Mouse (Mus musculus) ES-E14 (cell line): Measurements from ENCODE around the gene Mettl17. TPM values are rescaled to one million over a fixed set of nuclear protein-coding genes. Genes with fewer than 3 reads are reported as not detected.

Source experiments
- DNase-seq: peaks from one replicate; pipeline ENCODE4 v3.0.0-alpha.2; 2013; ENCODE audit warnings: low read depth, low spot score
- H3K27ac ChIP-seq: 2 replicates; pipeline ENCODE4 v1.5.1; 2012; ENCODE audit warnings: low read depth, mild to moderate bottlenecking, low read length, moderate library complexity, mixed read lengths; ENCODE audit not compliant: poor library complexity, insufficient read depth, severe bottlenecking
- H3K36me3 ChIP-seq: 2 replicates; pipeline ENCODE4 v1.6.1; 2012; ENCODE audit warnings: mild to moderate bottlenecking, low read length, moderate library complexity, mixed read lengths; ENCODE audit not compliant: control insufficient read depth, poor library complexity, insufficient read depth, severe bottlenecking
- H3K4me1 ChIP-seq, 2 experiments: fragments of 150-350 bp in 1 of 2; sonication (generic) in 1 of 2; 2 replicates each; pipeline ENCODE4 v1.6.1; 2012; ENCODE audit warnings: low read length in 2 of 2, mild to moderate bottlenecking in 1 of 2, mixed read lengths in 1 of 2; ENCODE audit not compliant: control insufficient read depth in 2 of 2, insufficient read depth in 2 of 2, poor library complexity in 1 of 2
- H3K4me3 ChIP-seq, 2 experiments: fragments of 150-350 bp in 1 of 2; sonication (generic) in 1 of 2; 2 replicates each; pipeline ENCODE4 v1.5.1; 2012; ENCODE audit warnings: low read length in 2 of 2, low read depth in 1 of 2, mild to moderate bottlenecking in 1 of 2, mixed read lengths in 1 of 2; ENCODE audit not compliant: insufficient read depth in 1 of 2, poor library complexity in 1 of 2, severe bottlenecking in 1 of 2
- H3K9ac ChIP-seq: 2 replicates; pipeline ENCODE4 v1.6.1; 2012; ENCODE audit warnings: low read depth, mild to moderate bottlenecking, low read length, mixed read lengths; ENCODE audit not compliant: poor library complexity, insufficient read depth, severe bottlenecking
- H3K9me3 ChIP-seq: fragments of 150-350 bp; sonication (generic); 2 replicates; pipeline ENCODE4 v1.6.1; 2012; ENCODE audit warnings: low read depth, mild to moderate bottlenecking, low read length; ENCODE audit not compliant: control insufficient read depth, insufficient read depth
- CHD2 ChIP-seq: IDR thresholded peaks from 2 replicates; pipeline ENCODE4 v1.6.1; 2014; ENCODE audit warnings: mild to moderate bottlenecking, low read depth, low read length, inconsistent platforms
- HCFC1 ChIP-seq: IDR thresholded peaks from 2 replicates; pipeline ENCODE4 v1.6.1; 2012; ENCODE audit warnings: low read length, inconsistent platforms, borderline replicate concordance; ENCODE audit not compliant: insufficient read depth
- MAFK ChIP-seq: IDR thresholded peaks from 2 replicates; pipeline ENCODE4 v1.6.1; 2014; ENCODE audit warnings: mild to moderate bottlenecking, low read depth, low read length, inconsistent platforms; ENCODE audit not compliant: insufficient read depth
- ZC3H11A ChIP-seq: IDR thresholded peaks from 2 replicates; pipeline ENCODE4 v1.6.1; 2012; ENCODE audit warnings: low read depth, mild to moderate bottlenecking, inconsistent platforms, low read length, borderline replicate concordance
- ZNF384 ChIP-seq: IDR thresholded peaks from 2 replicates; pipeline ENCODE4 v1.6.1; 2012; ENCODE audit warnings: low read depth, low read length, inconsistent platforms
- in situ Hi-C, 2 experiments: fragments of 600-800 bp; cut with MboI; formaldehyde crosslinking; loops; one replicate each; pipeline ENCODE4 v1.15.1; 2025; ENCODE audit warnings: low sequenced_read_pairs in 2 of 2, inconsistent platforms in 1 of 2; ENCODE audit not compliant: unreplicated experiment in 2 of 2
- total RNA-seq: library from RNA; depleted of rRNA; stranded (reverse); fragments of 300-350 nt; gene quantifications from 2 replicates; pipeline ENCODE4 v1.2.3, GENCODE M21; 2012; rRNA removed

The Mettl17 gene
- total RNA-seq, 1 experiment, result 19.7 TPM

- no peak overlapping the region for H3K9ac ChIP-seq
- H3K27ac ChIP-seq, result no peak overlapping the region
- in situ Hi-C loops, result no loop called here
- DNase-seq, result no peak
- no peak overlapping the region for H3K4me3 ChIP-seq
- no peaks in the 10 kb centered on the region for H3K36me3 ChIP-seq
- H3K9me3 ChIP-seq, result no peaks in the 10 kb centered on the region
- TF ChIP-seq CHD2 (no peak), ZNF384 (no peak), HCFC1 (no peak), ZC3H11A (no peak), MAFK (no peak)
- peaks cover 2 to 6% of the 10 kb centered on the region in 2 experiments; a peak in 2 of 4 replicates for H3K4me1 ChIP-seq
These were observed 54.4 kb downstream of the Mettl17 start for GRCm38 (mm10) chr14:51939005-51939404.

- Histone ChIP-seq H3K9ac (no peak overlapping the region), H3K36me3 (no peaks in the 10 kb centered on the region), H3K4me3 (no peak overlapping the region), H3K4me1 (peaks cover 2 to 6% of the 10 kb centered on the region in 2 experiments; a peak in 2 of 4 replicates), H3K9me3 (no peaks in the 10 kb centered on the region), H3K27ac (no peak overlapping the region)
- in situ Hi-C loops, result no loop called here
- peak; percentile 51 for DNase-seq
- TF ChIP-seq CHD2, result no peak
- no peak for TF ChIP-seq ZNF384
- no peak for TF ChIP-seq ZC3H11A
- no peak for TF ChIP-seq HCFC1
- no peak for TF ChIP-seq MAFK
These were observed 56.4 kb downstream of the Mettl17 start for GRCm38 (mm10) chr14:51940944-51941560.

- Histone ChIP-seq H3K36me3 (no peaks in the 10 kb centered on the region), H3K9ac (no peak overlapping the region), H3K27ac (no peak overlapping the region), H3K9me3 (no peaks in the 10 kb centered on the region), H3K4me1 (peaks cover 2 to 6% of the 10 kb centered on the region in 2 experiments; a peak in 2 of 4 replicates), H3K4me3 (no peak overlapping the region)
- DNase-seq, result no peak
- in situ Hi-C loops, result no loop called here
- TF ChIP-seq CHD2 (no peak), HCFC1 (no peak), MAFK (no peak), ZNF384 (no peak), ZC3H11A (no peak)
These were observed 56.9 kb downstream of the Mettl17 start for GRCm38 (mm10) chr14:51941577-51941976.

GRCm38 (mm10) chr14:51942236-51942635 is 57.6 kb downstream of the Mettl17 start:
- in situ Hi-C loops, result no loop called here
- TF ChIP-seq MAFK (no peak), HCFC1 (no peak), ZC3H11A (no peak), ZNF384 (no peak), CHD2 (no peak)
- Histone ChIP-seq H3K27ac (no peak overlapping the region), H3K9ac (no peak overlapping the region), H3K36me3 (no peaks in the 10 kb centered on the region), H3K4me1 (peaks cover 2 to 6% of the 10 kb centered on the region in 2 experiments; a peak in 2 of 4 replicates), H3K4me3 (no peak overlapping the region), H3K9me3 (no peaks in the 10 kb centered on the region)
- no peak for DNase-seq

Other genes with a start within 250 kb of the Mettl17 start
- gene Gm4181, start 249.2 kb upstream of the Mettl17 start, total RNA-seq, result not detected in 2 replicates
- gene Gm17079, start 189.4 kb upstream of the Mettl17 start, total RNA-seq, result not detected in 2 replicates
- not detected in 2 replicates for gene Gm5800, start 167.7 kb upstream of the Mettl17 start, total RNA-seq
- gene Ang4, start 111.3 kb upstream of the Mettl17 start, total RNA-seq, result not detected in 2 replicates
- gene AY358078, start 84.8 kb upstream of the Mettl17 start, total RNA-seq, result not detected in 2 replicates
- gene Ear6, start 31.1 kb upstream of the Mettl17 start, total RNA-seq, result not detected in 2 replicates
- 0.49 and 0.74 TPM in 2 replicates for gene Slc39a2, start 8.0 kb downstream of the Mettl17 start, total RNA-seq
- 5.7 and 16.6 TPM in 2 replicates for gene Ndrg2, start 29.3 kb downstream of the Mettl17 start, total RNA-seq
- gene Tppp2, start 33.6 kb downstream of the Mettl17 start, total RNA-seq, result not detected in 2 replicates
- not detected in 2 replicates for gene Rnase13, start 37.9 kb downstream of the Mettl17 start, total RNA-seq
- gene Arhgef40, start 99.9 kb downstream of the Mettl17 start, total RNA-seq, result 10.1 and 14.0 TPM in 2 replicates
- gene Tmem253, start 130.8 kb downstream of the Mettl17 start, total RNA-seq, result 3.6 and 7.7 TPM in 2 replicates
- 59.5 and 98.0 TPM in 2 replicates for gene Zfp219, start 135.9 kb downstream of the Mettl17 start, total RNA-seq
- not detected in 2 replicates for gene Olfr221, start 157.6 kb downstream of the Mettl17 start, total RNA-seq
- 242 and 267 TPM in 2 replicates for gene Hnrnpc, start 219.2 kb downstream of the Mettl17 start, total RNA-seq
- gene Rpgrip1, start 225.9 kb downstream of the Mettl17 start, total RNA-seq, result 3.3 and 6.4 TPM in 2 replicates